Mouse (Mus musculus): Measurements from ENCODE around the gene Anks1. TPM values are rescaled to one million over a fixed set of nuclear protein-coding genes. Genes with fewer than 3 reads are reported as not detected.
"Not testable (repeated sequence)": the region's sequence is repeated elsewhere in the genome, so short reads cannot be mapped to it uniquely, and the experiment has no call there.

Anks1 gene
- polyA plus RNA-seq, 1 experiment from 2014 or later = 15.3 TPM

DNA sequence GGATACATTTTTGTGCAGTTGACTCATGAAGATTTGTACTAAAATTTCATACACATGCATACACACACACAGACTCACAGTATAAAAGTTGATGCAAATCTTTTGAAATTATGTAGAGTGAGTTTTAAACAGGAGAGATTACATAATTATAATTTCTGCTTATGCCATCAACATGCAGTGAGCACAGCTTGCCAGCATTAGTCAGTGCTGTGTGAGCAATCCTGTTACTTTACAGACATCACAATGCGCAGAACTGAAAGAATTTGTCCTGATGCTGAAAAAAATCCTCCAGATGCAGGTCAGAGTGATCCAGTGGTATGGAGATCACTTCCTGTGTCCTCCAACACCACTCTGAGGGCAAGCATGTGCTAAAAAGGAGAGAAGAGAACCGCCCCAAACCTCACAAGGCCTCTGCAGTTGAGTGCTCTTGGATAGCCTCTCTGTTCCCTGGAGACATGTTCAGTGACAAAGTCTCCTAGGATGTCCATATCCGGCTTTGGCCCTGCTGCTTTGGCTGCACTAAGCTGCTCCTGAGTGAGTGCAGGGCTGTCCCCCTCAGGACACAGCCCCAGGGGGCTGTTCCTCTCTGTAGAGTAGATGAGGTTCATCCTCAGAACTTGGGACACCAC, 68.0 kb downstream of the Anks1 start:
- peaks cover 5% of the 10 kb centered on the region; the same call in 1 of the 2 replicates for H3K36me3 ChIP-seq (ENCODE audit: control insufficient read depth, insufficient read depth, low read length)
- H3K27me3 ChIP-seq (ENCODE audit: control insufficient read depth, insufficient read depth, low read length) = no peaks in the 10 kb centered on the region
- no peak overlapping the region for H3K27ac ChIP-seq (ENCODE audit: low read length)
- H3K9me3 ChIP-seq (replicated peaks; ENCODE audit: control insufficient read depth, low read length) = no peaks in the 10 kb centered on the region
- no peak overlapping the region for H3K9ac ChIP-seq (ENCODE audit: low read length)
- no peaks in the 10 kb centered on the region for H3K4me1 ChIP-seq (ENCODE audit: control insufficient read depth, insufficient read depth, low read length)
- WGBS = 86% methylated on average over 3 of the region's 3 CpGs
- H3K4me2 ChIP-seq (ENCODE audit: low read depth, low read length) = no peak overlapping the region
- H3K4me3 ChIP-seq (replicated peaks; ENCODE audit: low read length) = no peak overlapping the region
- ATAC-seq (ENCODE audit: insufficient read depth, low FRiP score) = no peak

DNA sequence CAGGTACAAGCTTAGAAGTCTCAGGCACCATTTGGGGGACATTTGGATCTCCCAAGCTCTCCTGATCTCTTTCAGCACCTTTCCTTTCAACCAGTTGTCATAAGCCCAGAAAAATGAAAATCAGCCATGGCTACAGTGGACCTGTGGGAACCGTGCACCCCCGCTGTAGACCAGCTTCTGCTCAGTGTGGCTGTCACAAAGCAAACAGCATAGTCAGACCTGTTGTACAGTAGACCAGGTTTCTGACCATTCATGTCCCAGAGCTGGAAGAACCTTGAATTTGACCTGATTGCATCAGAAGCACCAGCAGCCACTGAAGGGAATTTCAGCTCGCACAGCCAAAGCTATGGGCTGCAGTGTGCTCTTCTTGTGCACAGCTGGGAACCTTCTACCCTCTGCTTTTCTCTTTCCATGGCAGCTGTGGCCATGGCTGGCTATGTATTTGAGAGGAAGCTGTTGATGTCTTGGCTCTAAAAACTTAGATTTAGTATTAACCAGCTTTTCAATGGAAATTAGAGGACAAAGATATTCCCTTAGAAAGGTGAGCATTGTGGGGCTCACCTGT, 71.4 kb downstream of the Anks1 start:
- Histone ChIP-seq H3K4me1 (ENCODE audit: control insufficient read depth, insufficient read depth, low read length) (no peaks in the 10 kb centered on the region), H3K27me3 (ENCODE audit: control insufficient read depth, insufficient read depth, low read length) (no peaks in the 10 kb centered on the region), H3K4me3 (replicated peaks; ENCODE audit: low read length) (no peak overlapping the region), H3K9ac (ENCODE audit: low read length) (no peak overlapping the region), H3K36me3 (ENCODE audit: control insufficient read depth, insufficient read depth, low read length) (peaks cover 5% of the 10 kb centered on the region; the same call in 1 of the 2 replicates), H3K4me2 (ENCODE audit: low read depth, low read length) (no peak overlapping the region), H3K9me3 (replicated peaks; ENCODE audit: control insufficient read depth, low read length) (no peaks in the 10 kb centered on the region), H3K27ac (ENCODE audit: low read length) (no peak overlapping the region)
- 78% methylated on average over 3 of the region's 3 CpGs for WGBS
- no peak for ATAC-seq (ENCODE audit: insufficient read depth, low FRiP score)

DNA sequence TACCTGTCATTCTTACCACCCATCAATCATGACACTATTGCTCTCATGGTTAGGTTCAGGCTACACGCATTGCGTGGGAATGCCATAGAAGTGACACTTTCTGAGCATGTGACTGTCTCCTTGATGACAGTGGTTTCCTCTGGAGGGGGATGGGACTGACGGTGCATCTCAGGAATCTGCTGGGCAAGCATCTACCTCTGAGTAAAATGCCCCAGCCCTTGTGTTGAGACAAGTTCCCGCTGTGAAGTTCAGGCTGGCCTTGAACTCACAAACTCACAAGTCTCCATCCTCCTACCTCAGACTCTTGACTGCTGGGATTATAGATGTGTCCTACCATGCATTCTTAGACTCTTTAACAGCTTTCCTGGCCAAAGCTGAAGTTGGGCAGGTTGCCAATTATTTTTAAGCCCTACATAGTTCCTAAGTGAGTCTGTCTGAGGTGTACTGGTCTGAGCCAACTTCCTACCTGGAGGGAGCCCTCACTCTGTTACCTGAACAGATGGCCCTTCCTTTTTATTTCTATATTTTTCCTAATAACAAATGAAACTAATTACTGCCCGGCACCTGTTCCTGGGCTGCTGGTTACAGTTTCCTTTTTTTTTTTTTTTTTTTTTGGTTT, 72.5 kb downstream of the Anks1 start:
- Histone ChIP-seq H3K27me3 (ENCODE audit: control insufficient read depth, insufficient read depth, low read length) (no peaks in the 10 kb centered on the region), H3K36me3 (ENCODE audit: control insufficient read depth, insufficient read depth, low read length) (peaks cover 5% of the 10 kb centered on the region; the same call in 1 of the 2 replicates)

DNA sequence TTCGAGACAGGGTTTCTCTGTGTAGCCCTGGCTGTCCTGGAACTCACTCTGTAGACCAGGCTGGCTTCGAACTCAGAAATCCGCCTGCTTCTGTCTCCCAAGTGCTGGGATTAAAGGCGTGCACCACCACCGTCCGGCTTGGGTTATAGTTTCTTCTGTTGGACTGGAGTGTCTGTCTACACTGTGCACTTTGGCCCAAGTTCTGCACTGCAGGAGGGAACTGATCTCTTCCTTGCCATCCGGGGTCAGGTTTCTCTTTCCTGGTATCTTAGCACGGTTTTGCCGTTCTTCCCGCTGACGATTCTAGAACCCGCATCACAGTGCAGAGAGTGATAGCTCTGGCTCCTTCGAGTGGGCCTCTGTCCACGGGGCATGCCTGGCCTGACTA, 73.0 kb downstream of the Anks1 start:
- H3K4me3 ChIP-seq (replicated peaks; ENCODE audit: low read length); H3K4me1 ChIP-seq (ENCODE audit: control insufficient read depth, insufficient read depth, low read length); H3K36me3 ChIP-seq (ENCODE audit: control insufficient read depth, insufficient read depth, low read length); H3K9me3 ChIP-seq (replicated peaks; ENCODE audit: control insufficient read depth, low read length); H3K4me2 ChIP-seq (ENCODE audit: low read depth, low read length); H3K27me3 ChIP-seq (ENCODE audit: control insufficient read depth, insufficient read depth, low read length); H3K27ac ChIP-seq (ENCODE audit: low read length); H3K9ac ChIP-seq (ENCODE audit: low read length); ATAC-seq (ENCODE audit: insufficient read depth, low FRiP score): not testable (repeated sequence)
- 83% methylated on average over 13 of the region's 14 CpGs for WGBS

More for the DNA sequence above, 72.5 kb downstream of the Anks1 start:
- Histone ChIP-seq H3K9ac (ENCODE audit: low read length) (no peak overlapping the region), H3K4me1 (ENCODE audit: control insufficient read depth, insufficient read depth, low read length) (no peaks in the 10 kb centered on the region), H3K4me3 (replicated peaks; ENCODE audit: low read length) (no peak overlapping the region), H3K4me2 (ENCODE audit: low read depth, low read length) (no peak overlapping the region), H3K27ac (ENCODE audit: low read length) (no peak overlapping the region), H3K9me3 (replicated peaks; ENCODE audit: control insufficient read depth, low read length) (no peaks in the 10 kb centered on the region)
- WGBS = 88% methylated on average over 5 of the region's 5 CpGs
- ATAC-seq (ENCODE audit: insufficient read depth, low FRiP score) = no peak

DNA sequence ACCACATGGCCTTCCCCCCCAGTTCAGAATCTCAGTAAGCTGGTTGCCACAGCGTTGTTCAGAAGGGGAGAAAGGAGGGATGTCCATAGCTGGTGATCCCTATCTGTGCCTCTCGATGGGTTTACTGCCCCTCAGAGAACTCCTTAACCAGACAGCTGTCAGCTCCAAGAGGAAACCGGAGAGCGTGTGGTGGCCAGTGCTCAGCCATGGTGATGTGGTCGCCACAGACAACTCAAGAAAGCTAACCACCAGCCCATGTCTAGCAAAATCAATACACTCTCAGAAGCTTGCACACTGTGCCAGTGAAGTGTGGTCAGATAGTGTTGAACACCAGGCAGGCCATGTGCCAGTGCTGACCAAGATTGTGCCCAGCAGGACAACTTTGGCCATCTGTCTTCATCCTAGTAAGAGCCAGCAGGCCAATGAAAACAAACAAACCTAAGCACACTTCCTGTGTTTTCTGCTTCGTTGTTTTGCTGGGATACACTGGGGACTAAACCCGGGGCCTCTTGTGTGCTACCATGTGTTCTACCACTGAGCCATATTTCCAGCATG, 73.7 kb downstream of the Anks1 start:
- H3K4me3 ChIP-seq (replicated peaks; ENCODE audit: low read length) = no peak overlapping the region
- no peaks in the 10 kb centered on the region for H3K27me3 ChIP-seq (ENCODE audit: control insufficient read depth, insufficient read depth, low read length)
- 75% methylated on average over 7 of the region's 7 CpGs for WGBS
- no peak overlapping the region for H3K27ac ChIP-seq (ENCODE audit: low read length)
- no peak overlapping the region for H3K9ac ChIP-seq (ENCODE audit: low read length)
- ATAC-seq (ENCODE audit: insufficient read depth, low FRiP score) = no peak
- H3K4me1 ChIP-seq (ENCODE audit: control insufficient read depth, insufficient read depth, low read length) = no peaks in the 10 kb centered on the region
- H3K36me3 ChIP-seq (ENCODE audit: control insufficient read depth, insufficient read depth, low read length) = peaks cover 5% of the 10 kb centered on the region; the same call in 1 of the 2 replicates
- H3K9me3 ChIP-seq (replicated peaks; ENCODE audit: control insufficient read depth, low read length) = no peaks in the 10 kb centered on the region
- no peak overlapping the region for H3K4me2 ChIP-seq (ENCODE audit: low read depth, low read length)

DNA sequence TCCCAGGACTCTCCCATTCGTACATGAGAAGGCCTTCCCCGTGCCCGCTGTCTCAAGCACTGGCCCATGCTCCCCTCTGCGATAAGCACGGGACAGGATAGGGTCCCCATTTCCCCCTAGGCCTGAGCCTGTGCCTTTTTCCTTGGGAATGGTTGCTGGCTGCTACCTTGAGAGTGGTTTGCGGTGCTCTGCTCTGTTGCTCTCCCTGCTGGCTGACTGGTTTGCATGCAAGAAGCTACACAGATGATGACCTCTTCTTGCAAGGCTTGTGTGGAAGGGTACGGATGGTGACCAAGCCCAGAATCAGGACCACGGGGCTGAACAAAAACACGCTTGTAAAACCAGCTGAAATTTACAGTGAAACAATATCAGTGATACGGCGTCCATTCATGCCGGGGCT, 75.3 kb downstream of the Anks1 start:
- no peak overlapping the region for H3K4me2 ChIP-seq (ENCODE audit: low read depth, low read length)
- H3K27ac ChIP-seq (ENCODE audit: low read length) = no peak overlapping the region
- no peaks in the 10 kb centered on the region for H3K36me3 ChIP-seq (ENCODE audit: control insufficient read depth, insufficient read depth, low read length)
- H3K27me3 ChIP-seq (ENCODE audit: control insufficient read depth, insufficient read depth, low read length) = no peaks in the 10 kb centered on the region
- no peaks in the 10 kb centered on the region for H3K9me3 ChIP-seq (replicated peaks; ENCODE audit: control insufficient read depth, low read length)
- no peak for ATAC-seq (ENCODE audit: insufficient read depth, low FRiP score)
- no peak overlapping the region for H3K4me3 ChIP-seq (replicated peaks; ENCODE audit: low read length)
- 91% methylated on average over 12 of the region's 12 CpGs for WGBS
- H3K4me1 ChIP-seq (ENCODE audit: control insufficient read depth, insufficient read depth, low read length) = no peaks in the 10 kb centered on the region
- no peak overlapping the region for H3K9ac ChIP-seq (ENCODE audit: low read length)

DNA sequence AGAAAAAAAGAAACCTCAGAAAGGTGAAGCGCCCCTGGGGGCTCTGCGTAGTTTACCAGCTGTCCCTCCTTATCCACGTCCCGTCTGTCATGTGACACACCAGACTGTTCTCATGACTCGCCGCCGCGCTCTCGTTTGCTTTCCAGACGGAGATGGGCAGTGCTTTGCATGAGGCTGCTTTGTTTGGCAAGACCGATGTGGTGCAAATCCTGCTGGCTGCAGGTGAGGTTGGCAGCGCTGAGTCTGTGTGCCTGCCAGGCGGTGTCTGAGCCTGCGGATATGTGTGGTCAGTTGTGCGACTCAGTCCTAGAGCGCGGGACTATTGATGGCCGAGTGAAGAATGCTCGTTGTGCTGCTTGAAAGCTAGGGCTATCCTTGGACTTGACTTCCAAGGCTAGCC, 77.0 kb downstream of the Anks1 start:
- Histone ChIP-seq H3K4me1 (ENCODE audit: control insufficient read depth, insufficient read depth, low read length) (no peaks in the 10 kb centered on the region), H3K36me3 (ENCODE audit: control insufficient read depth, insufficient read depth, low read length) (no peaks in the 10 kb centered on the region), H3K9me3 (replicated peaks; ENCODE audit: control insufficient read depth, low read length) (no peaks in the 10 kb centered on the region), H3K27ac (ENCODE audit: low read length) (no peak overlapping the region), H3K9ac (ENCODE audit: low read length) (no peak overlapping the region), H3K4me3 (replicated peaks; ENCODE audit: low read length) (no peak overlapping the region), H3K4me2 (ENCODE audit: low read depth, low read length) (no peak overlapping the region), H3K27me3 (ENCODE audit: control insufficient read depth, insufficient read depth, low read length) (no peaks in the 10 kb centered on the region)
- WGBS = 93% methylated on average over 19 of the region's 19 CpGs
- ATAC-seq (ENCODE audit: insufficient read depth, low FRiP score) = no peak

DNA sequence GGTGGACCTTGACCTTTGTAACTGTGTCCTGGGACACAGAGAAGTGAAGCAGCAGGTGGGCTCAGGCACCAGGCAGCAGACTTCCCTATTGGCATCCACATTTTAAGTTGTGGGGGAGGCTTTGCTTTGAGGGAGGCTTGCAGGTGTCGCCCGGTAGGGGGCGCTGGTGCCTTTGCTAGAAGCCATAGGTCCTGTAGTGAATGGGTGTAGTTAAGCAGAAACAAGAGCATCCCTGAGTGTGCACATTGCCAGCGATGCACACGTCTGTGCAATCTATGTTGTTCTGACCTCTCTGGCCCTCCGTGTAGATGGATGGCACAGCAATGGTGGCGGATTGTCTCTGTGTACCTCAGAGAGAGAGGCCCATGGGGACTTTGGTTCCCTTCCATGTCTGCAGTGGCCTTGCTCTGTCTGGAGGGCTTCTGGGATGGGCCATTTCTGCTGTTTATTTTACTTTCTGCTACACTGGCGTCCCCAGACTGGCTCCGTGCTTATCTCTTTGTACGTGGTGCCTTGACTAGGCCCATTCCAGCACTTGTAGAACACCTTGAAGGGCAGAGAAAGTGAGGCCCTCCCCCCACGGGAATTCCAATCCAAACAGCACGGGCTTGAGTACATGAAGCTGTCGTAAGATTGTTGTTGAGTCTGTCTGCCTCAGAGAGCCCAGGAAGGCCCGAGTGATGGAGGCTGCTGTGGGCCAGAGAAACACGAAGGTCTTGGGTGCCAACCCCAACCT, 80.9 kb downstream of the Anks1 start:
- Histone ChIP-seq H3K27ac (ENCODE audit: low read length) (no peak overlapping the region), H3K4me1 (ENCODE audit: control insufficient read depth, insufficient read depth, low read length) (no peaks in the 10 kb centered on the region), H3K9ac (ENCODE audit: low read length) (no peak overlapping the region), H3K4me2 (ENCODE audit: low read depth, low read length) (no peak overlapping the region), H3K27me3 (ENCODE audit: control insufficient read depth, insufficient read depth, low read length) (no peaks in the 10 kb centered on the region), H3K9me3 (replicated peaks; ENCODE audit: control insufficient read depth, low read length) (no peaks in the 10 kb centered on the region), H3K4me3 (replicated peaks; ENCODE audit: low read length) (no peak overlapping the region), H3K36me3 (ENCODE audit: control insufficient read depth, insufficient read depth, low read length) (peaks cover 3% of the 10 kb centered on the region; the same call in 1 of the 2 replicates)
- ATAC-seq (ENCODE audit: insufficient read depth, low FRiP score) = peak; percentile 75; the same call in 1 of the 2 replicates
- 23% methylated on average over 15 of the region's 15 CpGs for WGBS
